Comparison of ENCODE assay signal across 24 mouse cellular contexts in genomic region chr2:103226781-103227180, GRCm38 (mm10).
DNase-seq lines count a peak whose midpoint lies in the region; ATAC-seq and TF ChIP-seq lines count a peak whose summit lies in the region.
"Had no signal": no experiment of that assay in that cellular context is flagged by ENCODE, and none has a peak within 500 bp of the region (broad histone marks: within the 10 kb centered on the region; RNA-seq: fewer than 3 reads in every experiment).

No protein-coding gene starts in this region.

- H3K27ac ChIP-seq in liver, adult 2 months (replicated peaks; ENCODE audit: insufficient read depth, low read depth, low read length) = no peak overlapping the region
- H3K27ac ChIP-seq in liver, embryonic 12.5 days = no peak overlapping the region
- H3K27ac ChIP-seq: embryonic facial prominence, embryonic 12.5 days; embryonic facial prominence, embryonic 15.5 days; forebrain, embryonic 10.5 days; forebrain, embryonic 12.5 days had no signal

- H3K4me2 ChIP-seq in liver, embryonic 12.5 days = no peak overlapping the region
- H3K4me2 ChIP-seq: embryonic facial prominence, embryonic 12.5 days; embryonic facial prominence, embryonic 15.5 days; forebrain, embryonic 12.5 days had no signal

- no peak for TF ChIP-seq POLR2A in liver, adult 2 months (IDR thresholded peaks at IDR 0.05; ENCODE audit: extremely low read depth, insufficient read depth, low read length)

- H3K9me3 ChIP-seq in liver, embryonic 12.5 days (replicated peaks) = no peaks in the 10 kb centered on the region
- H3K9me3 ChIP-seq: embryonic facial prominence, embryonic 12.5 days; embryonic facial prominence, embryonic 15.5 days; forebrain, embryonic 10.5 days; forebrain, embryonic 12.5 days had no signal

- H3K4me3 ChIP-seq in liver, adult 2 months (ENCODE audit: insufficient read depth, low read depth, low read length) = no peak overlapping the region
- no peak overlapping the region for H3K4me3 ChIP-seq in liver, embryonic 12.5 days
- H3K4me3 ChIP-seq: embryonic facial prominence, embryonic 12.5 days; embryonic facial prominence, embryonic 15.5 days; erythroblast, embryonic 14.5 days; forebrain, embryonic 10.5 days; forebrain, embryonic 12.5 days had no signal

- TF ChIP-seq CTCF in liver, adult 2 months (IDR thresholded peaks at IDR 0.05; ENCODE audit: low read depth, low read length) = no peak

- H3K36me3 ChIP-seq in liver, adult 2 months (ENCODE audit: control insufficient read depth, insufficient read depth, low read length) = no peaks in the 10 kb centered on the region
- no peaks in the 10 kb centered on the region for H3K36me3 ChIP-seq in liver, embryonic 12.5 days
- H3K36me3 ChIP-seq: embryonic facial prominence, embryonic 12.5 days; embryonic facial prominence, embryonic 15.5 days; forebrain, embryonic 10.5 days; forebrain, embryonic 12.5 days had no signal

- peak; percentile 20 for DNase-seq in adrenal gland, adult 2 months
- DNase-seq in adrenal gland, postnatal 10 days = no peak
- peak; percentile 18 for DNase-seq in liver, adult 2 months (ENCODE audit: extremely low read depth, low read depth, low spot score)
- peak; percentile 100 for DNase-seq in fat pad, adult 2 months (ENCODE audit: extremely low read depth, low read depth, low spot score)
- peak; percentile 100 for DNase-seq in gonadal fat pad, adult 2 months (ENCODE audit: low read depth)
- no peak for DNase-seq in layer of hippocampus, adult 18-20 months (ENCODE audit: low spot score in 2 of 2)
- DNase-seq in B cell, adult 2 months = no peak
- DNase-seq: adrenal gland, adult 8-10 months; adrenal gland, postnatal 25 days; cerebellum, adult 11 months; cerebellum, adult 18-20 months; cerebellum, adult 8-10 months; cerebellum, adult 9-11 months; cerebellum, postnatal 14 days; cerebellum, postnatal 36 days; embryo, embryonic 11 days had no signal

- no peaks in the 10 kb centered on the region for H3K4me1 ChIP-seq in liver, adult 2 months (ENCODE audit: control insufficient read depth, insufficient read depth, low read length)
- H3K4me1 ChIP-seq in liver, embryonic 12.5 days = no peaks in the 10 kb centered on the region
- H3K4me1 ChIP-seq: embryonic facial prominence, embryonic 12.5 days; embryonic facial prominence, embryonic 15.5 days; forebrain, embryonic 10.5 days; forebrain, embryonic 12.5 days had no signal

- no peak overlapping the region for H3K9ac ChIP-seq in liver, adult 2 months (ENCODE audit: low read depth, low read length)
- H3K9ac ChIP-seq in liver, embryonic 12.5 days = no peak overlapping the region
- H3K9ac ChIP-seq: embryonic facial prominence, embryonic 12.5 days; embryonic facial prominence, embryonic 15.5 days; forebrain, embryonic 12.5 days had no signal

- ATAC-seq in liver, embryonic 12.5 days = no peak
- ATAC-seq: forebrain, embryonic 14.5 days; forebrain, embryonic 16.5 days had no signal

- H3K27me3 ChIP-seq in liver, adult 2 months (ENCODE audit: control insufficient read depth, insufficient read depth, low read length) = no peaks in the 10 kb centered on the region
- no peaks in the 10 kb centered on the region for H3K27me3 ChIP-seq in liver, embryonic 12.5 days (replicated peaks)
- H3K27me3 ChIP-seq: embryonic facial prominence, embryonic 12.5 days; embryonic facial prominence, embryonic 15.5 days; forebrain, embryonic 12.5 days had no signal

- 77% methylated on average over 2 of the region's 2 CpGs for WGBS in liver, adult 2 months
- WGBS in liver, embryonic 12.5 days (ENCODE audit: insufficient replicate concordance) = 79% methylated on average over 2 of the region's 2 CpGs

- H3K79me2 ChIP-seq in liver, adult 2 months (ENCODE audit: control insufficient read depth, insufficient read depth, low read length) = no peaks in the 10 kb centered on the region

Comparison
In these comparisons a context has a peak if more than half of its experiments do, and no peak if none do; other contexts are left out.
1. DNase-seq: peak in adrenal gland, adult 2 months (single experiment), liver, adult 2 months (single experiment), fat pad, adult 2 months (single experiment) and gonadal fat pad, adult 2 months (single experiment); none in adrenal gland, postnatal 10 days (single experiment), layer of hippocampus, adult 18-20 months (0 of 2) and B cell, adult 2 months (0 of 2).